Mouse (Mus musculus) ZHBTc4 (cell line): ENCODE measurements at regions not wholly inside any gene's neighbourhood (a gene's known extent, or its start where the extent isn't known, plus 50 kb on each side); places are given as distances from the start of the nearest gene placed in this dataset.
A peak's percentile ranks its signal among the peaks of the same experiment; 100 is the strongest.
"Not testable (repeated sequence)": the region's sequence is repeated elsewhere in the genome, so short reads cannot be mapped to it uniquely, and the experiment has no call there.

ENCODE experiments used
- DNase-seq: peaks from one replicate; pipeline ENCODE4 v3.0.0-alpha.2; 2011; ENCODE audit warnings: low read depth, low spot score

- DNase-seq: no peak
Measured at GRCm38 (mm10) chr14:36155757-36156156, 61.0 kb downstream of the 4930474N05Rik start.

GRCm38 (mm10) chr14:36156175-36156574, 61.5 kb downstream of the 4930474N05Rik start:
- no peak for DNase-seq

GRCm38 (mm10) chr14:36183701-36184100, 89.0 kb downstream of the 4930474N05Rik start:
- no peak for DNase-seq

GRCm38 (mm10) chr14:36196517-36196916, 101.8 kb downstream of the 4930474N05Rik start:
- DNase-seq: no peak

- DNase-seq: no peak
Measured at GRCm38 (mm10) chr14:36198396-36198795, 103.7 kb downstream of the 4930474N05Rik start.

- no peak for DNase-seq
Measured at GRCm38 (mm10) chr14:36203855-36204254, 109.1 kb downstream of the 4930474N05Rik start.

- DNase-seq: peak; percentile 64
Measured at GRCm38 (mm10) chr14:36212830-36213229, 118.1 kb downstream of the 4930474N05Rik start.

GRCm38 (mm10) chr14:36245849-36246248, 151.1 kb downstream of the 4930474N05Rik start:
- DNase-seq: no peak

- no peak for DNase-seq
Measured at GRCm38 (mm10) chr14:36262126-36262525, 167.4 kb downstream of the 4930474N05Rik start.

- no peak for DNase-seq
Measured at GRCm38 (mm10) chr14:36283825-36284414, 189.2 kb downstream of the 4930474N05Rik start.

- DNase-seq: no peak
Measured at GRCm38 (mm10) chr14:36288697-36289286, 194.1 kb downstream of the 4930474N05Rik start.

- DNase-seq: no peak
Measured at GRCm38 (mm10) chr14:36310324-36310723, 215.6 kb downstream of the 4930474N05Rik start.

GRCm38 (mm10) chr14:36314673-36315072, 220.0 kb downstream of the 4930474N05Rik start:
- not testable (repeated sequence) for DNase-seq

- DNase-seq: no peak
Measured at GRCm38 (mm10) chr14:36316418-36317111, 221.8 kb downstream of the 4930474N05Rik start.

GRCm38 (mm10) chr14:36328258-36328891, 233.7 kb downstream of the 4930474N05Rik start:
- no peak for DNase-seq

GRCm38 (mm10) chr14:36340832-36341231, 246.1 kb downstream of the 4930474N05Rik start:
- DNase-seq: no peak
